Mouse (Mus musculus) forebrain, embryonic 14.5 days (tissue): ENCODE results near the gene Ccl26. TPM values are rescaled to one million over a fixed set of nuclear protein-coding genes. Genes with fewer than 3 reads are reported as not detected.

Source experiments
- ATAC-seq: fragments of 200-750 bp; cut with Nextera tagmentation; 2 replicates; pipeline ENCODE4 v1.8.0; 2017; ENCODE audit warnings: mild to moderate bottlenecking, moderate library complexity
- DNase-seq: peaks from one replicate; pipeline ENCODE4 v3.0.0-alpha.2; 2015; ENCODE audit warnings: low spot score
- H3K27ac ChIP-seq: fragments of 300-500 bp; sonication (generic); 2 replicates; pipeline ENCODE4 v1.5.1; 2014; ENCODE audit warnings: low read depth, mild to moderate bottlenecking, control low read depth, low read length, moderate library complexity
- H3K27me3 ChIP-seq: fragments of 300-500 bp; sonication (generic); replicated peaks from 2 replicates; pipeline ENCODE4 v1.6.1; 2014; ENCODE audit warnings: low read length, control low read depth, mixed read lengths; ENCODE audit not compliant: control insufficient read depth, insufficient read depth
- H3K36me3 ChIP-seq: fragments of 300-500 bp; sonication (generic); 2 replicates; pipeline ENCODE4 v1.6.1; 2014; ENCODE audit warnings: low read length, control low read depth; ENCODE audit not compliant: control insufficient read depth, insufficient read depth
- H3K4me1 ChIP-seq: fragments of 300-500 bp; sonication (generic); 2 replicates; pipeline ENCODE4 v1.6.1; 2014; ENCODE audit warnings: antibody characterized with exemption, low read length, control low read depth; ENCODE audit not compliant: control insufficient read depth, insufficient read depth
- H3K4me2 ChIP-seq: fragments of 300-500 bp; sonication (generic); 2 replicates; pipeline ENCODE4 v1.6.1; 2014; ENCODE audit warnings: mild to moderate bottlenecking, control low read depth, low read length
- H3K4me3 ChIP-seq: fragments of 300-500 bp; sonication (generic); 2 replicates; pipeline ENCODE4 v1.5.1; 2014; ENCODE audit warnings: low read depth, low read length, control low read depth
- H3K9ac ChIP-seq: fragments of 300-500 bp; sonication (generic); 2 replicates; pipeline ENCODE4 v1.6.1; 2014; ENCODE audit warnings: mild to moderate bottlenecking, low read length, control low read depth, moderate library complexity
- H3K9me3 ChIP-seq: fragments of 300-500 bp; sonication (generic); replicated peaks from 2 replicates; pipeline ENCODE4 v1.6.1; 2016; ENCODE audit warnings: low read length, control low read depth, mixed read lengths; ENCODE audit not compliant: control insufficient read depth
- WGBS: fragments of 180-500 bp; shearing (Covaris S2); extraction: QIAGEN DNeasy Blood & Tissue Kit; methylation state at CpG from one replicate; pipeline ENCODE4 v1.1.7; 2014; 5-methylcytosine and 5-hydroxymethylcytosine counted together
- polyA plus RNA-seq: library from polyadenylated mRNA; unstranded; fragments of >200 nt; fragmentation: Nextera tagmentation; extraction: Ambion mirVana; gene quantifications from 2 replicates; pipeline ENCODE4 v1.2.1, GENCODE M21; 2014

The Ccl26 gene
- polyA plus RNA-seq, 1 experiment from 2014 or later: not detected

- Histone ChIP-seq H3K27me3 (no peaks in the 10 kb centered on the region), H3K27ac (no peak overlapping the region), H3K4me2 (no peak overlapping the region), H3K9ac (no peak overlapping the region), H3K9me3 (no peaks in the 10 kb centered on the region), H3K4me1 (no peaks in the 10 kb centered on the region), H3K36me3 (no peaks in the 10 kb centered on the region), H3K4me3 (no peak overlapping the region)
- ATAC-seq (no peak), DNase-seq (peak; percentile 25)
- 80% methylated on average over 10 of the region's 10 CpGs for WGBS
Observed at GRCm38 (mm10) chr5:135579331-135579751, 16.0 kb upstream of the Ccl26 start.

DNA sequence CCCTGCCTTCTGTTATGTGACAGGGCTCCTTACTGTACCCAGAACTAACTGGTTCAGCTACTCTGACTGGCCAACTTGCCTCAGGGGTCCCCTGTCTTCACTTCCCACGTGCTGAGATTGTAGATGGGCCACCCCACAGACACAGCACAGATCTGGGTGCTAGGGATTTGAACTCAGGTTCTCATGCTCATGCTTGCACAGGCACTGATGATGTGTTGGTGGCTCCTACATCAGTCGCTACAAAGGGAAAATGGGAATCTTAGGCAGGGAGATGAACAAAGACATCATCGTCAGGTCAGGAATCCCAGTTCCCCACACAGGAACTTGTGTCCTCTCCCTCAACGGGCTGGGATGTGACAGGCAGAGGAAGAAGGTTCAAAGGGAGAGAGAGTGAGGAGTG is 12.7 kb upstream of the Ccl26 start:
- no peak overlapping the region for H3K4me2 ChIP-seq
- no peaks in the 10 kb centered on the region for H3K27me3 ChIP-seq
- H3K36me3 ChIP-seq: no peaks in the 10 kb centered on the region
- DNase-seq: no peak
- no peaks in the 10 kb centered on the region for H3K9me3 ChIP-seq
- H3K4me1 ChIP-seq: no peaks in the 10 kb centered on the region
- no peak overlapping the region for H3K9ac ChIP-seq
- no peak for ATAC-seq
- no peak overlapping the region for H3K4me3 ChIP-seq
- 76% methylated on average over 4 of the region's 4 CpGs for WGBS
- no peak overlapping the region for H3K27ac ChIP-seq

GRCm38 (mm10) chr5:135573006-135573405 is 9.6 kb upstream of the Ccl26 start, which contains the start of gene Ccl24:
Ccl24 (minus strand) TSS chr5:135573049.
- Histone ChIP-seq H3K4me3 (no peak within 1 kb of the TSS), H3K36me3 (no peaks in the 10 kb centered on the region), H3K27me3 (no peaks in the 10 kb centered on the region), H3K9me3 (no peaks in the 10 kb centered on the region), H3K27ac (no peak within 1 kb of the TSS), H3K4me2 (no peak within 1 kb of the TSS), H3K9ac (no peak within 1 kb of the TSS), H3K4me1 (no peaks in the 10 kb centered on the region)
- 92% methylated on average over 6 of the region's 6 CpGs for WGBS
- DNase-seq: no peak
- no peak for ATAC-seq

DNA sequence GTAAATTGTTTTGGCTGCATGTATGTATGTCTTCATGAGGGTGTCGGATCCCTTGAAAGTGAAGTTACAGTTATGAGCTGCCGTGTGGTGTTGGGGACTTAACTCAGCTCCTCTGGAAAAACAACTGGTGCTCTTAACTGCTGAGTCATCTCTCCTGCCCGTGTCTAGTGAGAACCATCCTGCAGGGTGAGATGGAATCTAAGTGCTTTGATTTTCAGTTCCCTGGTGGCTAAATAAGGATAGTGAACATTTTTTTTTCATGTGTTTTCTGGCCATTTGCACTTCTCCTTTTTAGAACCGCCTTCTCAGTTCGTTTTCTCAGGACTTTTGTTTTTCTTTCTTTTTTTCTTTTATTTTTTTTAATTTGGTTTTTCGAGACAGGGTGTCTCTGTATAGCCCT is 5.3 kb upstream of the Ccl26 start:
- H3K27ac ChIP-seq: no peak overlapping the region
- no peaks in the 10 kb centered on the region for H3K27me3 ChIP-seq
- no peak overlapping the region for H3K9ac ChIP-seq
- H3K4me1 ChIP-seq: no peaks in the 10 kb centered on the region
- H3K4me2 ChIP-seq: no peak overlapping the region
- no peaks in the 10 kb centered on the region for H3K9me3 ChIP-seq
- ATAC-seq (no peak), DNase-seq (no peak)
- no peaks in the 10 kb centered on the region for H3K36me3 ChIP-seq
- WGBS: 73% methylated on average over 6 of the region's 6 CpGs
- no peak overlapping the region for H3K4me3 ChIP-seq

GRCm38 (mm10) chr5:135567556-135568265 is 4.3 kb upstream of the Ccl26 start:
- no peak overlapping the region for H3K4me2 ChIP-seq
- no peak overlapping the region for H3K27ac ChIP-seq
- no peak overlapping the region for H3K4me3 ChIP-seq
- H3K9me3 ChIP-seq: no peaks in the 10 kb centered on the region
- WGBS: 97% methylated on average over 6 of the region's 6 CpGs
- DNase-seq (no peak), ATAC-seq (no peak)
- H3K9ac ChIP-seq: no peak overlapping the region
- no peaks in the 10 kb centered on the region for H3K4me1 ChIP-seq
- H3K27me3 ChIP-seq: no peaks in the 10 kb centered on the region
- H3K36me3 ChIP-seq: no peaks in the 10 kb centered on the region

DNA sequence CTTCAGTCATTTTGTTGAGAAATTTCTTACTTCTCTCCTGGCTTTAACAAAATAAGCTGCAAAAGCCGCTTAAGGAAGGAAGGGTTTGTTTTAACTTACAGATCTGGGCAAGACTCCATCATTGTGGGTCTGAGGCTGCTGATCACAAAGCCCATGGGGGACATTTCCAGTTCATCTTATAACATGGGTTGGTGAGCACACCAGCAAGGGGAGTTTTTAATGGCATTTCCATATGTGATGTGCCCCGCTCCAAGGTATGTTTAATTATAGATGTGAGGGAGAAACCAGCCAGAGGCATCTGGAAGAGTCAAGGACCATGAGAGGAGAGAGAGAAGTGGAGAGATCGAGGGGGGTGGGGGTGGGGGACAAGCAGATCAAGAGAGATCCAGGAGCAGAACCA is 5.7 kb downstream of the Ccl26 start:
- H3K9ac ChIP-seq: no peak overlapping the region
- no peak for DNase-seq
- H3K4me3 ChIP-seq: no peak overlapping the region
- no peak for ATAC-seq
- WGBS: 78% methylated on average over 3 of the region's 3 CpGs
- H3K27ac ChIP-seq: no peak overlapping the region
- H3K4me1 ChIP-seq: no peaks in the 10 kb centered on the region
- no peaks in the 10 kb centered on the region for H3K27me3 ChIP-seq
- no peak overlapping the region for H3K4me2 ChIP-seq
- no peaks in the 10 kb centered on the region for H3K9me3 ChIP-seq
- H3K36me3 ChIP-seq: no peaks in the 10 kb centered on the region

- Histone ChIP-seq H3K4me3 (no peak overlapping the region), H3K9me3 (no peaks in the 10 kb centered on the region), H3K27me3 (no peaks in the 10 kb centered on the region), H3K9ac (no peak overlapping the region), H3K27ac (no peak overlapping the region), H3K4me1 (no peaks in the 10 kb centered on the region), H3K4me2 (no peak overlapping the region), H3K36me3 (no peaks in the 10 kb centered on the region)
- WGBS: 50% methylated on average over 4 of the region's 4 CpGs
- ATAC-seq: no peak
- no peak for DNase-seq
Observed at GRCm38 (mm10) chr5:135557051-135557450, 6.3 kb downstream of the Ccl26 start.

- Histone ChIP-seq H3K4me3 (no peak overlapping the region), H3K4me1 (no peaks in the 10 kb centered on the region), H3K4me2 (no peak overlapping the region), H3K9me3 (no peaks in the 10 kb centered on the region), H3K27me3 (no peaks in the 10 kb centered on the region), H3K36me3 (no peaks in the 10 kb centered on the region), H3K9ac (no peak overlapping the region), H3K27ac (no peak overlapping the region)
- DNase-seq (no peak), ATAC-seq (no peak)
- WGBS: 73% methylated on average over 4 of the region's 4 CpGs
Observed at GRCm38 (mm10) chr5:135556259-135556658, 7.1 kb downstream of the Ccl26 start.

- no peaks in the 10 kb centered on the region for H3K4me1 ChIP-seq
- no peaks in the 10 kb centered on the region for H3K9me3 ChIP-seq
- H3K4me2 ChIP-seq: no peak overlapping the region
- 80% methylated on average over 3 of the region's 3 CpGs for WGBS
- no peak overlapping the region for H3K4me3 ChIP-seq
- H3K9ac ChIP-seq: no peak overlapping the region
- no peak overlapping the region for H3K27ac ChIP-seq
- ATAC-seq: no peak
- no peak for DNase-seq
- H3K27me3 ChIP-seq: no peaks in the 10 kb centered on the region
- no peaks in the 10 kb centered on the region for H3K36me3 ChIP-seq
Observed at GRCm38 (mm10) chr5:135551591-135551990, 11.8 kb downstream of the Ccl26 start.
